Mouse (Mus musculus) brain, embryonic 14.5 days (tissue): ENCODE measurements at regions not wholly inside any gene's neighbourhood (a gene's known extent, or its start where the extent isn't known, plus 50 kb on each side); places are given as distances from the start of the nearest gene placed in this dataset.

Source experiments
- DNase-seq: peaks from one replicate; pipeline ENCODE4 v3.0.0-alpha.2; 2011; ENCODE audit warnings: low read depth
- CTCF ChIP-seq: fragments of 200-500 bp; IDR thresholded peaks from 2 replicates; pipeline ENCODE4 v1.5.1; 2012; ENCODE audit warnings: inconsistent platforms, mild to moderate bottlenecking, moderate library complexity, borderline replicate concordance; ENCODE audit not compliant: insufficient read depth, insufficient read length; ENCODE audit errors: extremely low read depth
- POLR2A ChIP-seq: fragments of 200-500 bp; IDR thresholded peaks from 2 replicates; pipeline ENCODE4 v1.6.1; 2012; ENCODE audit warnings: mild to moderate bottlenecking, inconsistent platforms, borderline replicate concordance; ENCODE audit not compliant: poor library complexity, insufficient read depth, insufficient read length, severe bottlenecking; ENCODE audit errors: extremely low read depth

DNA sequence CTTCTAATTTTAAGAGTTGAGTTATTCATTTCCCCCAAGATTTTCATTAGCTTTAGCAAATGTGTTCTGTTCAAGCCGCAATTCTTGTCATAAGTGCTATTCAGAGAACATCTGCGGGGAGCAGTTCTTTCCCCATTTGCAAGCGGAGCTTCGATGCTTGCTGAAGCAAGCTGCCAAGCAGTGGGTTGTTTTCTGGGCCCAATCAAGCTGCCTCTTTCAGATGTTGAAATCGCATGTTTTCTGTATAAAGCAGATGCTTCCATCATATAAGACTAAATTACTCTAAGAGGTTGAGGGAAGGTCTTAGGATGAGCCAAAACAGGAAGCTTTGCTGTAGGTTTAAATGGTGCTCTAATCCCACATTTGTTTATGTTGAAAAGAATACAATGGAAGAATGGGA lies 547.4 kb downstream of the Abca13 start:
- DNase-seq = peak; percentile 52

DNA sequence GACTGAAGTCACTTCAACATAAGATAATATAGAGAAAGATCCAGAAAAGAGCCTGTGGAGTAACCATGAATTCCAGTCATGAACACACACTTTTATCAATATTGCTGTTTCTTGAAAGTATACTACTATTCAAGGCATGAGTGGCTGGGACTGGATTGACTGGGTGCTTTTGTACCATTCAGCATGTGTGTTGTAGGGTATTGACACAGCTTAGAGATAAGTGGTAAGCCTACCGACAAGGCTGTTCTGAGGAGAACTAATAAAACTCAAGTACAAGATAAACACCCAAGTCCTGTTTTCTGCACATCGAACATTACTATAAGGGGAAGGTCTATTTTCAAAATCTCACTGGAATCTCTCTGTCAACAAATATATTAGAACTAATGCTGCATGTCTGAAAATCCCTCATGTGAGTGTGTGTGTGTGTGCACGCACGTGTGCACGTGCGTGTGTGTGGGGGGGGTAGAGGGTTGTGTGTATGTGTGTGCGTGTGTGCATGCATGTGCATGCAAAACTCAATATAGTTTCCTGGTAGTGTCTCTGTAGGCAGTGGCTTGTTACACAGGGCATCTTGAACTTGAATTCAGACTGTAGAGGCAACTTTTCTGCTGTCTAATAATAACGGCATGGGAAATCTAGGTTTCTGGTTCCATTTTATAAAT lies 588.6 kb downstream of the Abca13 start:
- DNase-seq = no peak
- TF ChIP-seq POLR2A = no peak
- TF ChIP-seq CTCF = no peak

More for the DNA sequence above, 547.4 kb downstream of the Abca13 start:
- TF ChIP-seq POLR2A (no peak), CTCF (no peak)

DNA sequence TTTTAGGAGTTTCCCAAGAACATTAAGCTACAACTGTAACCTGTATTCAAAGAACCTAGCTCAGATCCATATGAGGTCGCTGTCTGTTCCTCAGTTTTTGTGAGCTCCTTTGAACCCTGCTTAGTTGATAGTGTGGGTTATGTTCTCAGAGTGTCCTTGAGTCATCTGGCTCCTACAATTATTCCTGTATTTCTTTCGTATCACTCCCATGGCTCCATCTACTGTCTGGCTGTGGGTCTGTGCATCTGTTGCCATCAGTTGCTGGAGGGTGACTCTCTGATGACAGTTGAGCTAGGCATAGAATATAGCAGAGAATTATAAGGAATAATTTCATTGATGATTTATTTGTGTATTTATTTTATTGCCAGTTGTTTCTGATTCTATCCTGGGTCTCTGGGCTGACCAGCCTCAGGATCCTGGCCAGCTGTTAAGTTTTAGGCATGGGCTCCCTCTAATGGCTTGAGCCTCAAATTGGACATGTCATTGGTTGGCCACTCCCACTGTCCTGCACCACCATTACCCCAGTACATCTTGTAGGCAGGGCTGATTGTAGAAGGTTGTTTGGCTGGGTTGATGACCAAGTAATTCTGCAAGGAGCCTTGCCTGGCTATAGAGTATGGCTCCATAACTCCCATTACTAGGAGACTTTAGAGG lies 601.6 kb downstream of the Abca13 start:
- DNase-seq = peak; percentile 6
- TF ChIP-seq POLR2A (no peak), CTCF (no peak)

DNA sequence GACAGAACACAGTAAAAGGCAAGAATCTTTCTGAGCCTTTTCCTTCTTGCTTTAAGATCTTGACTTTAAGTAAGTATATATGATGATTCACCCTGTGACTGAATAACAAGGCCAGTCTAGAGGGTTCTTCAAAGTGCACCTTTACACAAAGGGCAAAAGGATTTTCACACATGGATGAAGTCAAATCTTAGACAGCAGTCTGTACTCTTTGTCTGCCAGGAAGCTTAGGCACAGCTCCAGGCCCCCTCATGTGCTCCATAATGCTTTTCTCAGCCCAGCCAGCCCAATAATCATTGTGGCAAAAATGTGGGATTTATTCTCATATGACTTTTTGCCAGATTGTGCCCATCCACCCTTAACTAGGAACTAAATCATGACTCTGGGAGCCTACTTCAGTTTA lies 647.9 kb downstream of the Abca13 start:
- TF ChIP-seq CTCF (no peak), POLR2A (no peak)
- DNase-seq = peak; percentile 65

DNA sequence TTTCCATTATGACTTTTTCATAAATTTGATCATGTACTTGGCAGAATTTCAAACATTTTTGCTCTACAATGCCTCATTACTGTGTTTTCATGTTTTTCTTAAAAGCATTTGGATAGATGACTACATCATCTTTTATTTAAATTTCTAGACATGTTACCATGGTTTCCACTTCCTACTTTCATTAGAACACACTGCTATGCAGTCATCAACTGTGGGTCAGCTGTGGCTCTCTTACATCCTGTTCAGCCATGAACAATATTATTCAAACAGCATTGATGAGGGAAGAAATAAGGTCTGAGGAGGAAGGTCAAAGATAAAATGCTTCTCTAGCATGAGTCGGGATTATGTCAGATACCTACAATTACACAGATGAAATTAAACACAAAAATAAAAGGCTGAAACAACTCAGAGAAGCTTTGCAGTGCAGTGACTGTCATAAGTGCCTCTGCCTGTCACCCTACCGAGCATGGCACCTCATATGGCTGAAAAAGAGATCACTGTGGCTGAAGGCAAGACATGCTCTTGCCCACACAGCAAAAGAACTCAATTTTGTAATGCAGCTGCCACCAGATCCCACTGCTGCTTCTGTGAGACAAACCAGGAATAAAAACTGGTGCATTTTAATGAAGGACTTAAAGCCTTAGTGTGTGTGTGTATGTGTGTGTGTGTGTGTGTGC lies 676.9 kb downstream of the Abca13 start:
- peak; percentile 24 for DNase-seq
- TF ChIP-seq CTCF (no peak), POLR2A (no peak)
